Mouse (Mus musculus) heart, postnatal 0 days (tissue): Measurements from ENCODE around the gene Gm13305. TPM values are rescaled to one million over a fixed set of nuclear protein-coding genes. Genes with fewer than 3 reads are reported as not detected.

Experiments used
- polyA plus RNA-seq: library from polyadenylated mRNA; unstranded; fragments of >200 nt; fragmentation: Nextera tagmentation; extraction: Ambion mirVana; gene quantifications from 2 replicates; pipeline ENCODE4 v1.2.1, GENCODE M21; 2015
- total RNA-seq: library from RNA; depleted of rRNA; stranded (reverse); fragments of >200 nt; gene quantifications from 2 replicates; pipeline ENCODE4 v1.2.3, GENCODE M21; 2014; ENCODE audit warnings: low replicate concordance; rRNA removed

Gene Gm13305
- total and polyA plus RNA-seq, 2 experiments from 2014 or later, result 0.45 TPM; not detected in 1

Other genes starting within 250 kb of the Gm13305 start
- 0.89 TPM in 1 of 2 replicates, not detected in the other for gene Gm20878, start 227.0 kb downstream of the Gm13305 start, total RNA-seq
- 0.92 and 1.1 TPM in 2 replicates for gene Gm20878, start 227.0 kb downstream of the Gm13305 start, polyA plus RNA-seq
- gene Fam205a4, start 202.5 kb downstream of the Gm13305 start, total RNA-seq, result not detected in 2 replicates
- 0.03 TPM in 1 of 2 replicates, not detected in the other for gene Fam205a4, start 202.5 kb downstream of the Gm13305 start, polyA plus RNA-seq
- 0.12 TPM in 1 of 2 replicates, not detected in the other for gene Gm21093, start 133.9 kb downstream of the Gm13305 start, total RNA-seq
- not detected in 2 replicates for gene Gm21093, start 133.9 kb downstream of the Gm13305 start, polyA plus RNA-seq
- not detected in 2 replicates for gene Gm3893, start 77.4 kb downstream of the Gm13305 start, total RNA-seq
- not detected in 2 replicates for gene Gm3893, start 77.4 kb downstream of the Gm13305 start, polyA plus RNA-seq
- 0.73 TPM in 1 of 2 replicates, not detected in the other for gene Gm13304, start 53.8 kb downstream of the Gm13305 start, total RNA-seq
- gene Gm13304, start 53.8 kb downstream of the Gm13305 start, polyA plus RNA-seq, result 1.2 and 5.1 TPM in 2 replicates
- gene Gm13306, start 15.2 kb downstream of the Gm13305 start, total RNA-seq, result not detected in 2 replicates
- gene Gm13306, start 15.2 kb downstream of the Gm13305 start, polyA plus RNA-seq, result 0.30 TPM in 1 of 2 replicates, not detected in the other
- not detected in 2 replicates for gene Gm10600, start 72.0 kb upstream of the Gm13305 start, total RNA-seq
- not detected in 2 replicates for gene Gm10600, start 72.0 kb upstream of the Gm13305 start, polyA plus RNA-seq
- gene Ccl21b, start 87.2 kb upstream of the Gm13305 start, total RNA-seq, result not detected in 2 replicates
- gene Ccl21b, start 87.2 kb upstream of the Gm13305 start, polyA plus RNA-seq, result 0.45 TPM in 1 of 2 replicates, not detected in the other
- not detected in 2 replicates for gene Gm21953, start 125.7 kb upstream of the Gm13305 start, total RNA-seq
- not detected in 2 replicates for gene Gm21953, start 125.7 kb upstream of the Gm13305 start, polyA plus RNA-seq
- gene Fam205a3, start 149.7 kb upstream of the Gm13305 start, total RNA-seq, result not detected in 2 replicates
- not detected in 2 replicates for gene Fam205a3, start 149.7 kb upstream of the Gm13305 start, polyA plus RNA-seq